Mouse (Mus musculus): Measurements from ENCODE around the gene Fam208a. TPM values are rescaled to one million over a fixed set of nuclear protein-coding genes. Genes with fewer than 3 reads are reported as not detected.

Gene Fam208a
- polyA plus RNA-seq, 1 experiment from 2014 or later = 11.7 TPM

GRCm38 (mm10) chr14:27401717-27402278 is 26.8 kb upstream of the Fam208a start:
- peaks cover 3% of the 10 kb centered on the region; the same call in 1 of the 2 replicates for H3K9me3 ChIP-seq
- DNase-seq (ENCODE audit: extremely low spot score, low spot score) = no peak
- H3K4me1 ChIP-seq = no peaks in the 10 kb centered on the region
- 85% methylated on average over 12 of the region's 12 CpGs for WGBS
- H3K36me3 ChIP-seq (replicated peaks) = no peaks in the 10 kb centered on the region
- no peak overlapping the region for H3K4me3 ChIP-seq
- H3K27ac ChIP-seq = no peak overlapping the region
- H3K27me3 ChIP-seq (ENCODE audit: poor library complexity, severe bottlenecking) = no peaks in the 10 kb centered on the region

DNA sequence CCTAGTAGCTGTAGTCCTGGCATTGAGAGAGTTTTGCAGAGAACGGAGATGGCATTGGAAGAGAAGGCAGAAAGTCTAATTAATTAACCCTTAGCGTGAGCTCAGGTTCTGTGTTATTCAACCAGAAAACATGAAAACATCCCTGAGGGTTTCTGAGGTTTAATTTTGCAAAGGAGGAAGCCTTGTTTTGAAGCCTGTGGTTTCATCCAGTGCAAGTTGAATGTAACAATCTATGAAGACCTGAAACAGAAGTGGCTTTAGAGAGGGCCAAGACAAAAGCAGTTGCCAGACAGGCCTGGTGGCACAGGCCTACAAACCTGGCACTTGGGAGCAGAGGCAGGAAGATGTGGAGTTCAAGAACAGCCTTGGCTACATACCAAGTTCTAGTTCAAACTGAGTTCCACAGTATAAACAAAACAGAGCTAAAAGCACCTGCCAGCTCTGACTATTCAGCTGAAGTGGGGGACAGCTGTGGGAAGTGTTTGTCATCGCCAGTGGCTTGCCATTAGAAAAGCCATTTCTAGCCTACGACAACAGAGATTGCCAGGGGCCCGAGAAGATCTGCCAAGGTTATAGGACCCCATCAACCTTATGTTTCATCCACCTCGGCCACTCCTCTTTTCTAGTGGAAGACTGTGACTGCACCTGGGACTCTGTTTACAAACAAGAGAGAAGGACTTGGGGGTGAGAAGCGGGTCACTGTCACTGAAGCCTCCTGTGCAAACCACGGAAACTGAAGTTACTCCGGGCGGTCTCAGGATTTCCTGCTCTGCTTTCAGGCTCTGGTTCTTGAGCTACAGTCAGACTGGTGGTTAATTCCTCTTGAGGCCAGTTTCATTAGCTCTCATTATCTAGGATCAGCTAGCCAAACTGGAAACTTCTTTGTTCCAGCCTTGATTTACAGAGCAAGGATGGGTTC is 26.0 kb upstream of the Fam208a start:
- no peak for DNase-seq (ENCODE audit: extremely low spot score, low spot score)
- Histone ChIP-seq H3K27me3 (ENCODE audit: poor library complexity, severe bottlenecking) (no peaks in the 10 kb centered on the region), H3K9me3 (peaks cover 3% of the 10 kb centered on the region; the same call in 1 of the 2 replicates), H3K4me3 (no peak overlapping the region), H3K36me3 (replicated peaks) (no peaks in the 10 kb centered on the region), H3K27ac (no peak overlapping the region), H3K4me1 (no peaks in the 10 kb centered on the region)
- 91% methylated on average over 10 of the region's 10 CpGs for WGBS

DNA sequence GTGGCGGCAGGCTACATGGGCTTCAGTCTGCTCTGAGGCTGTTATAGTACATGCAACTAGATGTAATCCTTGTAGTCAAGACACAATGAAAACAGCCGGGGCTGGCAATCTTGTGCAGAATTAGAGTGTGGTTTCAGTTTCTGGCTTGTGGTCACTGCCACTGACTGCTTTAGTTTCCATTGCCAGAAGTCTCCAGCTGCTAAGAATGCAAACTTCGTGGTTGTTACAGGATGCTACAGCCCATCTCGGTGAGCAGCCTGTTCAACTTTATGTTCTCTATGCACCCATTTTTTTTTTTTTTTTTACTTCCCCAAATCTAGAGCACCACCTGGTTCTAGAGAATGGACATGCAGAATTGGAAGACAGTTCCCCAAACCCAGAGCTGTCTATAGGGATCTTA is 23.2 kb upstream of the Fam208a start:
- 92% methylated on average over 4 of the region's 4 CpGs for WGBS
- Histone ChIP-seq H3K27me3 (ENCODE audit: poor library complexity, severe bottlenecking) (no peaks in the 10 kb centered on the region), H3K4me3 (no peak overlapping the region), H3K36me3 (replicated peaks) (no peaks in the 10 kb centered on the region), H3K4me1 (no peaks in the 10 kb centered on the region), H3K9me3 (peaks cover 8% of the 10 kb centered on the region; the same call in 1 of the 2 replicates), H3K27ac (no peak overlapping the region)
- DNase-seq (ENCODE audit: extremely low spot score, low spot score) = no peak

- Histone ChIP-seq H3K4me3 (no peak overlapping the region), H3K9me3 (peaks cover 8% of the 10 kb centered on the region; the same call in 1 of the 2 replicates), H3K4me1 (no peaks in the 10 kb centered on the region), H3K36me3 (replicated peaks) (no peaks in the 10 kb centered on the region), H3K27ac (no peak overlapping the region), H3K27me3 (ENCODE audit: poor library complexity, severe bottlenecking) (no peaks in the 10 kb centered on the region)
- WGBS = 87% methylated on average over 2 of the region's 2 CpGs
- no peak for DNase-seq (ENCODE audit: extremely low spot score, low spot score)
Measured at GRCm38 (mm10) chr14:27405947-27406346, 22.7 kb upstream of the Fam208a start.

GRCm38 (mm10) chr14:27408240-27408639 is 20.4 kb upstream of the Fam208a start:
- Histone ChIP-seq H3K36me3 (replicated peaks) (no peaks in the 10 kb centered on the region), H3K27me3 (ENCODE audit: poor library complexity, severe bottlenecking) (no peaks in the 10 kb centered on the region), H3K27ac (no peak overlapping the region), H3K4me1 (no peaks in the 10 kb centered on the region), H3K9me3 (peaks cover 8% of the 10 kb centered on the region; the same call in 1 of the 2 replicates), H3K4me3 (no peak overlapping the region)
- DNase-seq (ENCODE audit: extremely low spot score, low spot score) = no peak
- 87% methylated on average over 3 of the region's 3 CpGs for WGBS

GRCm38 (mm10) chr14:27409662-27410061 is 19.0 kb upstream of the Fam208a start:
- 92% methylated on average over 3 of the region's 3 CpGs for WGBS
- no peak overlapping the region for H3K4me3 ChIP-seq
- no peaks in the 10 kb centered on the region for H3K4me1 ChIP-seq
- no peak for DNase-seq (ENCODE audit: extremely low spot score, low spot score)
- no peaks in the 10 kb centered on the region for H3K36me3 ChIP-seq (replicated peaks)
- H3K9me3 ChIP-seq = peaks cover 8% of the 10 kb centered on the region; the same call in 1 of the 2 replicates
- no peaks in the 10 kb centered on the region for H3K27me3 ChIP-seq (ENCODE audit: poor library complexity, severe bottlenecking)
- no peak overlapping the region for H3K27ac ChIP-seq

DNA sequence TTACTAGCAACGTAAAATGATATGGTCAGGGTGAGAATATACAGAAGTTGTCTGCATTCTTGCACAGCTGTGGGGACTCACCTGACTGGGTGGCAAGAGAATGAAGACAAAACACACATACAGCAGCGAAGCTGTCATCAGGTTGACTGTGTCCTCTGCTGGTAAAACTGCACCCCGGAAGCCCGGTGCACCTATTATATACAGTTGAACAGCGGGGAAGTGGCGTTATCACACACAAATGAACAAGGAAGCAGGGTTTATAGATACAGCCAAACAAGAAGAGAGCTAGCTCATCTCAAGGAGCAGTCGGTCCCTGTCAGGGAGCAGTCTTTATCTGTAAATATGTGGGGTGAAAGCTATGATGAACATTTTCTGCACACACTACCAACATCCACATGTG is 17.1 kb upstream of the Fam208a start:
- H3K4me3 ChIP-seq = no peak overlapping the region
- H3K27me3 ChIP-seq (ENCODE audit: poor library complexity, severe bottlenecking) = no peaks in the 10 kb centered on the region
- no peak overlapping the region for H3K27ac ChIP-seq
- H3K4me1 ChIP-seq = no peaks in the 10 kb centered on the region
- H3K36me3 ChIP-seq (replicated peaks) = no peaks in the 10 kb centered on the region
- no peak for DNase-seq (ENCODE audit: extremely low spot score, low spot score)
- peaks cover 5% of the 10 kb centered on the region; the same call in 1 of the 2 replicates for H3K9me3 ChIP-seq
- 93% methylated on average over 7 of the region's 7 CpGs for WGBS

DNA sequence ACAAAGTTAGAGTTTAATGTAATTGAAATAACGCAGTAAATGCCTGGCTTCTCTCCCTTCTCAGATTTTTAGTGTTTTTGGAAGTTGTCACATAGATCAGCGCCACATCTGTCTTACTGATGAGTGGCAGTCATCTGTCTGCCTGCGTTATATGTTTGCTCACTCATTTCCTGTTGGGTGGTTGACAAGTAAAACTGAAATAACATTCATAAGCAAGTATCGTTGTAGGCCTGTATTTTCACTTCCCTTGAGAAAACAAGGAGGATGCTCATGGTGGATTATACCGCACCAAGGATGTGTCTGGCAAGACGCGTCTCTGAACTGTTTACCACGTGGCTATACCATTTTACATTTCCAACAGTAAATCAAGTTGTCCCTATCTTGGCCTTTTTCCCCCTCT is 15.9 kb upstream of the Fam208a start:
- 88% methylated on average over 8 of the region's 8 CpGs for WGBS

DNA sequence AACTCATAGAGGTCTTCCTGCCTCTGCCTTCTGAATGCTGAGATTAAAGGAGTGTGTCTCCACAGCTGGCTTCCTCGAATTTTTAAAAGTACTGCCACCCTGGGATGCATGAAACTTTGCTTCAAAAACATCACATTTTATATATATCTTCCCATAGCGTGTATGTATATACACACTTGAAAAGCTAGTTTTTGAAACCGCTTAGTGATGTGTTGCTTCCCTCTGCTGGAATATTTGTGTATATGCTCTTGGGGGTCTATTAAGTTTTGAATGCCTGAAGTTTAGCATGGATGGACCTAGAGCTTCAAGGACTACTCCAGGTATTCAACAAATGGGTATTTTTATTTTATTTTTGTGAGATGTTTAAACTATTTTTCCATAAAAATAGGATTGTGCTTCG is 14.7 kb upstream of the Fam208a start:
- Histone ChIP-seq H3K4me1 (no peaks in the 10 kb centered on the region), H3K27me3 (ENCODE audit: poor library complexity, severe bottlenecking) (no peaks in the 10 kb centered on the region), H3K9me3 (peaks cover 5% of the 10 kb centered on the region; the same call in 1 of the 2 replicates), H3K27ac (no peak overlapping the region), H3K36me3 (replicated peaks) (no peaks in the 10 kb centered on the region), H3K4me3 (no peak overlapping the region)
- 43% methylated on average over 4 of the region's 4 CpGs for WGBS
- no peak for DNase-seq (ENCODE audit: extremely low spot score, low spot score)

More for the DNA sequence above, 15.9 kb upstream of the Fam208a start:
- Histone ChIP-seq H3K27ac (no peak overlapping the region), H3K36me3 (replicated peaks) (no peaks in the 10 kb centered on the region), H3K9me3 (peaks cover 5% of the 10 kb centered on the region; the same call in 1 of the 2 replicates), H3K4me3 (no peak overlapping the region), H3K27me3 (ENCODE audit: poor library complexity, severe bottlenecking) (no peaks in the 10 kb centered on the region), H3K4me1 (no peaks in the 10 kb centered on the region)
- no peak for DNase-seq (ENCODE audit: extremely low spot score, low spot score)

DNA sequence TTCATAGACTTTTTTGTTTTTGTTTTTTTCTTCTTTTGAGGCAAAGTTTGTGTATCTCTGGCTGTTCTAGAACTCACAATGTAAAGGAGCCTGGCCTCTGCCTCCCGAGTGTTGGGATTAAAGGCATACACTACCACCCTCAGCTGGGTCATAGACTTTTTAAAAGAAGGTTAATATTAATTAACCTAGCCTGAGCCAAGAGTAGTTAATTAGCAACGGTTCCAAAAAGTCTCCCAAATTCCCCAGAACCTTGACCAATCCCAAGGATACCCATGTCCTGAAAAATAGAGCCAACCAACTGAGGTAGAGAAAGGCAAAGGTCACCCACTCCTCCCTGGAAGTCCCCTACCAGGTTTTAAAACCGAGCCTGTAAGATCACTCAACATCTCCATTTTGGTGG is 7.8 kb upstream of the Fam208a start:
- H3K36me3 ChIP-seq (replicated peaks) = no peaks in the 10 kb centered on the region
- no peak overlapping the region for H3K27ac ChIP-seq
- no peaks in the 10 kb centered on the region; the same call in 1 of the 2 replicates for H3K9me3 ChIP-seq
- no peaks in the 10 kb centered on the region for H3K27me3 ChIP-seq (ENCODE audit: poor library complexity, severe bottlenecking)
- WGBS = 75% methylated on average over 3 of the region's 3 CpGs
- no peak for DNase-seq (ENCODE audit: extremely low spot score, low spot score)
- H3K4me3 ChIP-seq = no peak overlapping the region
- no peaks in the 10 kb centered on the region for H3K4me1 ChIP-seq

DNA sequence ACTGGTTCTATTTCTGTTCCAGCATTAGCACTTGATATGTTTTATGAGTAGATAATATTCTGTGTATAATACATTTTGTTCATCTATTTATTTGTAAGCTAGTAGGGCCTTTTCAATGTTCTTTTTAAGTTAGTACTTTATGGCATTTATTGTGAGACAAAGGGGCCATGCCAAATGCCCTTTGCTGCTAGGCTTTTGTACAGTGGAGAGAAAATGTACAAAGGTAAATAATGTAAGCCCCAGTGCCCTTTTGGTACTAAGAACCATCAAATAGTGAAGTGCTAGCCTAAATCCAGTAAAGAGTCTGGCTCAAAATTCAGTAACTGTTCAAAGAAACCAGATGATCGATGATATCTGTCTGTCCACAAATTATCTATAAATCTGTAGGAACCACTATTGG is 6.3 kb upstream of the Fam208a start:
- no peak overlapping the region for H3K27ac ChIP-seq
- peaks cover under 1% of the 10 kb centered on the region; the same call in 1 of the 2 replicates for H3K9me3 ChIP-seq
- peaks cover 5% of the 10 kb centered on the region for H3K27me3 ChIP-seq (ENCODE audit: poor library complexity, severe bottlenecking)
- no peak for DNase-seq (ENCODE audit: extremely low spot score, low spot score)
- H3K4me1 ChIP-seq = no peaks in the 10 kb centered on the region
- no peak overlapping the region for H3K4me3 ChIP-seq
- WGBS = 100% methylated on average over 1 of the region's 1 CpGs
- H3K36me3 ChIP-seq (replicated peaks) = no peaks in the 10 kb centered on the region

DNA sequence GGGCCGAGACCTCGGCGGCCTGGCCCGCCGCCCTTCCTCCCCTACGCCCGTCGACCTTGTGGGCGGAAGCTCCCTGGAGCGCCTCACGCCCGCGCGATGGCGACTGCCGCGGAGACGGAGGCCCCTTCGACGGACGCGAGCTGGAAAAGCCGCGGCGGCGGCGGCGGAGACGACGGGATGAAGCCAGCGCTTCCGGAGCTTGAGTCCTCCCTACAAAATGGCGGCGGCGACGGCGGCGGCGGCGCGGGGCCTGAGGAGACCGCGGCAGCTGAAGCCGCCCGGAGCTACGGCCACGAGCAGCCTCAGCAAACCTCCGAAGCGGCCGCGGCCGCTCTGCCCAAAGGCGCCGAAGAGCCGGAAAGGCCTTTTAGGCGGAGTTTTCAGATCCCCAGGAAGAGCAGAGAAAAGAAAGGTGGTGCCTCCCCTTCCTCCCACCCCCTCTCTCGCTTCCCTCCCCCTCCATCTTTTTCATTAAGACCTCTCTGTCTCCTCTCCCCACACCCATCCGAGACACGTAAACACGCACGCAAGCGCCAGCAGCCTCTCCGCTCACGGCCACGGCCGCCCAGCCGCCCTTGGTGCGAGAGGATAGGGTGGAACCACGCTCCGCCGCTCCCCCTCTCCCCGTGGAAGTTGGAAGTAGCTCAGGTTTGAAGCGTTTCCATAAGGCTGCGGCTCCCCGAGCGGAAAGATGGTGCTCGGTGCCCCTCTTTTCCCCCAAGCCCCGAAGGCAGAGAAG is 508 bp downstream of the Fam208a start:
- Histone ChIP-seq H3K4me1 (peaks cover 18% of the 10 kb centered on the region), H3K9me3 (peaks cover 28% of the 10 kb centered on the region), H3K4me3 (peak overlapping the region; percentile 73), H3K36me3 (replicated peaks) (peaks cover 41% of the 10 kb centered on the region), H3K27ac (peak overlapping the region; percentile 98), H3K27me3 (ENCODE audit: poor library complexity, severe bottlenecking) (peaks cover 15% of the 10 kb centered on the region)
- DNase-seq (ENCODE audit: extremely low spot score, low spot score) = peak; percentile 71
- under 1% methylated on average over 78 of the region's 78 CpGs for WGBS
